Mouse (Mus musculus): ENCODE results near the gene Pga5.
A peak's percentile ranks its signal among the peaks of the same experiment; 100 is the strongest.

The Pga5 gene

DNA sequence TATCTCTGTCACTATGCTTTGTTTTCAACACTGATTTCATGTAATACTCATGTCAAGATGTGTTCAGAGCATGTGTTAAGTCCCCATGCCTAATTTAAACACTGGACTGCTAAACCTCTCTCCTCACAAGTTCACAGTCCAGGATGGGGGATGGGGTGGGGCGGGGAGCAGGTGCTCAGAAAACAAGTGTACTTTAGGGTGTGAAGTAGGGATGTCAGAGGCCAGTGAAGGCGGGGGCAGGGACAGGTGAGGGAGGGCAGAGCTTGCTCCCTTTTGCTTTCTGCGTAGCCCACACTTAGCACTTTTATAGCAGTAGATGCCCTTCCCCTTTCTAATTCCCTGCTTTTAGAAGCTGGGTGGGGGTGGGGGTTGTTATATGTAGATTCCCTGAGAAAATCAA is 12.8 kb downstream of the Pga5 start:
- DNase-seq (ENCODE audit: low spot score) = no peak

- no peak for DNase-seq (ENCODE audit: low spot score)
These were observed 15.2 kb downstream of the Pga5 start for GRCm38 (mm10) chr19:10662665-10663064.

DNA sequence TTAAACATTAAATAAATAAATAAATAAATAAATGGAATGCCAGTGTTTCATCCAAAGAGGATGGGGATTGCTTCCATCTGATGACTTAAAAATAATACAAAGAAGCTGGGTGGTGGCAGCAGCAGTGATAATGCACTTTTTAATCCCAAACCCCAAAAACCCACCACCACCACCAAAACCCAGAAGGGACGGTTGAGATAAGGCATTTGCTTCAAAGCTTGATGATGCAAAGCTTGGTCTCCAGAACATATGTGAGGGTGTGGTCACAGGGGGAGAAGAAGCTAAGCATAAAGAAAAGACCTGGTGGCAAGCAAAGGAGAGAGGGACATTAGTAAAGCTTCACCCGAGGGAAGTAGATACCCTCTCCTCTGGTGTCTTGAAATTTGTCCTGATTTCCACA is 16.0 kb downstream of the Pga5 start:
- no peak for DNase-seq (ENCODE audit: low spot score)

DNA sequence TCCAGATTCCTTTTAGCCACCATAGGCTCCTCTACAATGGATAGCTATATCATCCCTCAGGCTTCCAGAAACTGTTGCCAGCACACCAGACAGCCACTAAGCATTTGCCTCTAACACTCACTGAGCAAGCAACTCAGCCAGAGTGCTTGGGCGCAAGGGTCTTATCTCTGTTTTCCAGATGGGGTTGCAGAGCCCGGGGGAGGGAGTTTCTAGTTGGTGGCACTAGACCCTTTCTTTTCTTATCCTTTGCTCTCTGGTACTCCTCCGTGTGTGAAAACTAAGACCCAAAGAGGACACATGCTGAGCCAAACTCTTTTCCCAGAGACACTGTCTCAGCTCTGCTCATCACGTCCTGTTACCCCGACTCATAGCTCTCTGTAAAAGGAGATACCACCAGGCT is 16.5 kb downstream of the Pga5 start:
- DNase-seq (ENCODE audit: low spot score) = no peak

DNA sequence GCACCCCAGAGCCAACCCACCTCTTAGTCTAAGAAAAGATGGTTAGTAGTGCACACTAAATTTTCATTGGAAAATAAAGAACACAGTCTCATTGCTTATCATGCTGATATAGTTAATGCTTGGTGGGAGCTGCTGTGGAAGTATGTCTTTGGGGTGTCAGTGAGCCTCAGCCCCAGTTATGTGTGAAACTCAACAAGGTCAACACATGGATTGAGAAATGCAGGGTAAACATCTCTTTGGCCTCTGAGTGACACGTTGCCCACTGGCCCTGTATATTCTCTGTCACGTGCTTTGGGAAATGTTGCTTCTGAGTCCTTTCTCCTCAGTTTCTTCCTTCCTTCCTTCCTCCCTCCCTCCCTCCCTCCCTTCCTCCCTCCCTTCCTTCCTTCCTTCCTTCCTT is 19.5 kb downstream of the Pga5 start:
- no peak for DNase-seq (ENCODE audit: low spot score)

DNA sequence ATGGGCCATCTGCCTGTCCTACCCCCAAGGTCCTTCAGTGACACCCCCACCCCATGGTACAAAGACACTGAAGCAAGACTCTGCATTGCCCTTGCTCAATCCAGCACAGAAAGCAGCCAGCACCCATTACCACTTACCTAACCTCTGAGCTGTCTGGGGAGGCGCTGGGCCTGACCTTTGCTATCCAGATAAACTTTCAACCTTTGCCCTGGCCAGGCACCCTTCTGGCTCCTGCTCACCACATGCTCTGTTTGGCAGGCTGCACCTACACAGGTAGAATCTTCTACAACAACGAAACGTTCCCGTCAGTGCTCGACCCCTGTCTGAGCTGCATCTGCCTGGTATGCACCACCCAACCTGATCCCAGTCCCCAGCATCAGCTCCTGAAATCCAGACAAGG is 20.1 kb downstream of the Pga5 start:
- DNase-seq (ENCODE audit: low spot score) = no peak

- DNase-seq (ENCODE audit: low spot score) = no peak
These were observed 21.8 kb downstream of the Pga5 start for GRCm38 (mm10) chr19:10656058-10656457.

DNA sequence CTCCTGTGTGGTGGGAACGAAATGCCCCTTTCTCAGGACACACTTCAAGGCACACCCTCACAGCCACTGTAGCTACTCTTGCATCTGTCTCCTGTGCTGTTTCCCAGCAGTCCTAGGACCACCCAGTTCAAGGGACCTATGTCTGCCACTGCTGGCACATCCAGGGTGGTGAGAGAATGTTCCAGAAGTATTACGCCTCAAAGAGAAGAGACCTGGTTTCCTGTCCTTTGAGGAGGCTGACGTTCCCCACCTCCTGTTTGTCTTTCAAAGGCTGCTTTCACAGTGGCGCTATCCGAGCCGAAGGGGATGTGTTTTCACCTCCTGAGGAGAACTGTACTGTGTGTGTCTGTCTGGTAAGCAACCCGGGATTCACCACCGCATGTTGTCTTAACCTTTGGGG is 29.7 kb downstream of the Pga5 start:
- DNase-seq (ENCODE audit: low spot score) = no peak

GRCm38 (mm10) chr19:10645616-10646015 is 32.3 kb downstream of the Pga5 start:
- no peak for DNase-seq (ENCODE audit: low spot score)

DNA sequence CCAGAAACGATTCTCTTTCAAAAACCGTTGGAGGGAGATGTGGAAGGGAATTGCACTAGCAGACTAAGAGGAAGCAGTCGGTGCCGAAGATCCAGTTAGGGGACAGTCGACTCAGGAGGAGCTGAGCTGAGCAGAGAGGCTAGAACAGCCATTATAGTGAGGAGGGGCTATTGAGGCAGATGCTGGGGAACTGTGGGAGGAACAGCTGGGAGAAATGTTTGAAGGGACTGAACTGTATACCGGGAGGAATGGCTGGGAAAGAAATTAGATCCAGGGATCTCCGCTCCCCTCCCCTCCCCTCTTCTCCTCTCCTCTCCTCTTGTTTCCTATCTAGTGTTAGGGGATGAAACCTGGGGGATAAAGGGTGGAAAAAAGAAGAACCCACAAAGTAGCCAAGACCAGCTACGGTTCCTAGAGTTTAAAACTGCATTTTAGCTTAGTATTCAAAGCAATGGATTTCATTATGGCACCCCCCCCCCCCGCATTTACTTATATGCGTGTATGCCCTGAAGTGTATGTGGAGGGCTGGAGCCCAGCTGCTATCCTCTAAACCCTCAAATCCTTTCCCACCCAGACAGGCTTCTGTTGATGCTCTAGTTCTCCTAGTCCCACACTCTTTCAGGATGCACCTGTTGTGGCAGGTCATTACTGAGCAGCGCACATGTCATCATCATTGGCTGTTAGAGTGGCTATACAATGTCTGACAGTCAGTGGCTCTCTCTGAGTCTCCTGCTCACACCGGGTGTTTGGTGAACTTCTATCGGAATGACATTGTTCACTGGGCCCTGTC is 37.1 kb downstream of the Pga5 start:
- DNase-seq (ENCODE audit: low spot score) = peak; percentile 14

GRCm38 (mm10) chr19:10640080-10640479 is 37.8 kb downstream of the Pga5 start:
- peak; percentile 7 for DNase-seq (ENCODE audit: low spot score)

DNA sequence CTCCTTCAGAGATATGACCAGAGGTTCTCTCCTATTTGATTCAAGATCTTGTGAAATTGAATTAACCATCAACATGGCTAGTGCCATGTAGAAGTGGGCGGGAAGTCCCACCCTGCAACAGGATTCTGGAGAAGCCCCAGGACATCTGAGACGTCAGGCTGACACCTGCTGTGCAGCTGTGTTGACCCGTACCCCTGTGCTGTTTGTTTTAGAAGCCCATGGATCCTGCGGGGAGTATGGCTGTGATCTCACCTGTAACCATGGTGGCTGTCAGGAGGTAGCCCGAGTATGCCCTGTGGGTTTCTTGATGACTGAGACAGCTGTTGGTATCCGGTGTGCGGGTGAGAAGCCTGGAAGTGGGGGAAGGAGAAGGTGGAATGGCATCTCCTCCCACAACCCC is 40.0 kb downstream of the Pga5 start:
- DNase-seq (ENCODE audit: low spot score) = no peak

- DNase-seq (ENCODE audit: low spot score) = peak; percentile 70
These were observed 43.0 kb downstream of the Pga5 start for GRCm38 (mm10) chr19:10634872-10635318.

- peak; percentile 77 for DNase-seq (ENCODE audit: low spot score)
These were observed 43.6 kb downstream of the Pga5 start, which contains the start of gene Vwce for GRCm38 (mm10) chr19:10634106-10634871. Gene Vwce (plus strand): TSS chr19:10634213.
